Mouse (Mus musculus): ENCODE results near the gene Vasn. TPM values are rescaled to one million over a fixed set of nuclear protein-coding genes. Genes with fewer than 3 reads are reported as not detected.
"Not testable (repeated sequence)": the region's sequence is repeated elsewhere in the genome, so short reads cannot be mapped to it uniquely, and the experiment has no call there.

Vasn gene
- polyA plus RNA-seq, 1 experiment = 72.1 TPM

DNA sequence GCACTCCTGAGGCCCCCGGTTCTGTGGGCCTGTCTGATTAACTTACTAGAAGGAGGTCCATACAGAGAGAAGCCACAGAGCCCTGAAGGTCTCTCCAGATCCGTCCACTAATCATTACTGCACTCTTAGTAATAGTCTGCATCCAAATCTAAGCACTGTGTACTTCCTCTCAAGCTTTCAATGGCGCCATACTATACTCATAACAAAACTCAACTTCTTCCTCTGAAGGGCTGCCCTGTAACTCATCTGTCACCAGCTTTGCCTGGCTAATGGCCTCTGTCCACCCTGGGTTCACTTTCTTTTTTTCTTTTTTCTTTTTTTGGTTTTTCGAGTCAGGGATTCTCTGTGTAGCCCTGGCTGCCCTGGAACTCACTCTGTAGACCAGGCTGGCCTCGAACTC lies 38.3 kb downstream of the Vasn start:
- Histone ChIP-seq H3K27ac (ENCODE audit: insufficient read depth, low read length) (no peak overlapping the region), H3K4me3 (ENCODE audit: insufficient read depth, low read length) (peak overlapping the region; percentile 86), H3K4me1 (ENCODE audit: control insufficient read depth, insufficient read depth, low read length) (0 out of 2 replicates have a peak, but pooled peaks cover 5% of the 10 kb centered on the region)
- no peak for TF ChIP-seq CTCF (IDR thresholded peaks at IDR 0.05; ENCODE audit: borderline replicate concordance, insufficient read depth, low read length)
- no peak for TF ChIP-seq POLR2A (IDR thresholded peaks at IDR 0.05; ENCODE audit: low read depth, low read length)

DNA sequence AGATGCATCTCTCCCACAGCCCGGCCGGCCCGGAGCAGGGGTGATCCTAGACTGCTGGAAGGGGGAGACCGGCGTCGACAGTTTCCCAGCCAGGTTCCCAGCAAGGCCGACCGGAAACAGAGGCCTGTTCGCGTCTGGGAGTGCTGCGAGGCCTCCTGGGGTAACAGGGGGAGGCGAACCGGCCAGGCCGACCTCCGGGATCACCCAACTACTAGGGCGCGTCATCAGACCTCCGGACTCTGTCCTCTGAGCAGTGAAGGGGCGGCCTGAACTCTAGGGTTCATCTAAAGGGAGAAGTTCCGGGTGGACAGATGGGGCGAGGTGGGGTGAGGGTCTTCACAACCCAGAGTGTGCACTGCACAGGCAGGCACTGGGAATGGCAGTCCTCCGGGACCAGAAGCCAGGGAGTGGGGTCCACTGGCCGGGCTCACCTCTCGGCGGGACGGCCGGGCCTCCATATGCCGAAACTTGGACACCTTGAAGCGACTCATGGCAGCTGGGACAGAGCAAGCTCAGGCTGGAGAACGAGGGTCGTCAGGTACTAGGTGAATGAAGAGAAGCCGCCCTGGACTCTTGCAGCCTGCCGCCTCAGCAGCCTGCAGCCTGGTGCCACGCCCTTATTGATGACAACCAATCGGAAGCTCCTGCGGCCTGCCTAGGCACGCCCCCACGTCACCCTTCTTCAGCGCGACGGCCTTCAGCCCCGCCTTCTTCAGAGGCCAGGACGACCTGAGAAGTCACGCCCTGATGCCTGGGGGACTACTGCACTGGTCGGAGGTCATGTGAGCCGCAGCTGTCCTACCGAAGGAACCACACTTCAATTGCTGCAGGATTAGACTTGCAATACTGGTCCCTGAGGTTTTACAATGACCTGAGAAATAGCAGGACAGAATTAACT lies 39.6 kb downstream of the Vasn start, which contains the start of gene Coro7:
Gene Coro7, minus strand, starts transcription at position 657 of the 898 bp plus-strand sequence.
- peak within 1 kb of the TSS; percentile 86 for H3K4me3 ChIP-seq (ENCODE audit: insufficient read depth, low read length)
- no peak within 1 kb of the TSS for H3K27ac ChIP-seq (ENCODE audit: insufficient read depth, low read length)
- H3K4me1 ChIP-seq (ENCODE audit: control insufficient read depth, insufficient read depth, low read length) = 0 out of 2 replicates have a peak, but pooled peaks cover 5% of the 10 kb centered on the region
- TF ChIP-seq CTCF (IDR thresholded peaks at IDR 0.05; ENCODE audit: borderline replicate concordance, insufficient read depth, low read length) = no peak
- TF ChIP-seq POLR2A (IDR thresholded peaks at IDR 0.05; ENCODE audit: low read depth, low read length) = peak; percentile 90

- not testable (repeated sequence) for H3K27ac ChIP-seq (ENCODE audit: insufficient read depth, low read length); H3K4me3 ChIP-seq (ENCODE audit: insufficient read depth, low read length)
- peaks cover 11% of the 10 kb centered on the region for H3K4me1 ChIP-seq (ENCODE audit: control insufficient read depth, insufficient read depth, low read length)
Measured at GRCm38 (mm10) chr16:4680922-4681455, 41.2 kb downstream of the Vasn start.

DNA sequence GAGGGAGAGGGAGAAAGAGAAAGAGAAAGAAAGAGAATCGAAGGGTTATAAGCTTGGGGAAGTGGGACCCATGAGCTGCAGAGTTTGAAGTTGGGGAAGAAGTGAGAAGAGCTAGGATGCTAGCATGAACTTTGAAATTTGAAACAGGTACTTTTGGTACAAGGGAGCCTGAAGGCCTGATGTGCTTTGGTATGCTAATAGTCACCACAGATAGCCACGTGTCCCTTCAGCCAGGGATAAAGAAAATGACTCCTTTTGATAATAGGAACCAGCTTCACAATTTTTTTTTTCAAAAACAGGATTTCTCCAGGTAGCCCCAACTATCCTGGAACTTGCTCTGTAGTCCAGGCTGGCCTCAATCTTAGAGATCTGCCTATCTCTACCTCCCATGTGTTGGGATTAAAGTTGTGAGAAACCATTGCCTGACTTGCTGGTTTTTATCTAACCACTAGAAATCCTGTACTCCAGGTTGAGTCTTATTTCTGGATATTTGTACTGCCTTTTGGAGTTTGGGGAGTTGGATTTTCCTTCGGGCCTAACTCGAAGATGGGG lies 43.0 kb downstream of the Vasn start:
- peaks cover 11% of the 10 kb centered on the region for H3K4me1 ChIP-seq (ENCODE audit: control insufficient read depth, insufficient read depth, low read length)
- peak overlapping the region; percentile 98 for H3K27ac ChIP-seq (ENCODE audit: insufficient read depth, low read length)
- TF ChIP-seq POLR2A (IDR thresholded peaks at IDR 0.05; ENCODE audit: low read depth, low read length) (peak; percentile 13; the same call in 1 of the 2 replicates), CTCF (IDR thresholded peaks at IDR 0.05; ENCODE audit: borderline replicate concordance, insufficient read depth, low read length) (no peak)
- H3K4me3 ChIP-seq (ENCODE audit: insufficient read depth, low read length) = peak overlapping the region; percentile 94

- Histone ChIP-seq H3K4me3 (ENCODE audit: insufficient read depth, low read length) (peak overlapping the region; percentile 94), H3K27ac (ENCODE audit: insufficient read depth, low read length) (peak overlapping the region; percentile 98), H3K4me1 (ENCODE audit: control insufficient read depth, insufficient read depth, low read length) (peaks cover 11% of the 10 kb centered on the region)
- TF ChIP-seq CTCF (IDR thresholded peaks at IDR 0.05; ENCODE audit: borderline replicate concordance, insufficient read depth, low read length) (no peak), POLR2A (IDR thresholded peaks at IDR 0.05; ENCODE audit: low read depth, low read length) (no peak)
Measured at GRCm38 (mm10) chr16:4683193-4683580, 43.4 kb downstream of the Vasn start.

GRCm38 (mm10) chr16:4683581-4684456 lies 44.1 kb downstream of the Vasn start:
- peak overlapping the region; percentile 98 for H3K27ac ChIP-seq (ENCODE audit: insufficient read depth, low read length)

GRCm38 (mm10) chr16:4684457-4684791 lies 44.7 kb downstream of the Vasn start:
- peak overlapping the region; percentile 94 for H3K4me3 ChIP-seq (ENCODE audit: insufficient read depth, low read length)
- TF ChIP-seq CTCF (IDR thresholded peaks at IDR 0.05; ENCODE audit: borderline replicate concordance, insufficient read depth, low read length) = no peak
- H3K27ac ChIP-seq (ENCODE audit: insufficient read depth, low read length) = 0 out of 2 replicates have a peak overlapping the region, but pooled peaks have one; percentile 21
- peaks cover 11% of the 10 kb centered on the region for H3K4me1 ChIP-seq (ENCODE audit: control insufficient read depth, insufficient read depth, low read length)

More at GRCm38 (mm10) chr16:4683581-4684456, 44.1 kb downstream of the Vasn start:
- Histone ChIP-seq H3K4me1 (ENCODE audit: control insufficient read depth, insufficient read depth, low read length) (peaks cover 11% of the 10 kb centered on the region), H3K4me3 (ENCODE audit: insufficient read depth, low read length) (peak overlapping the region; percentile 94)
- TF ChIP-seq CTCF (IDR thresholded peaks at IDR 0.05; ENCODE audit: borderline replicate concordance, insufficient read depth, low read length) (no peak), POLR2A (IDR thresholded peaks at IDR 0.05; ENCODE audit: low read depth, low read length) (peak; percentile 87)

DNA sequence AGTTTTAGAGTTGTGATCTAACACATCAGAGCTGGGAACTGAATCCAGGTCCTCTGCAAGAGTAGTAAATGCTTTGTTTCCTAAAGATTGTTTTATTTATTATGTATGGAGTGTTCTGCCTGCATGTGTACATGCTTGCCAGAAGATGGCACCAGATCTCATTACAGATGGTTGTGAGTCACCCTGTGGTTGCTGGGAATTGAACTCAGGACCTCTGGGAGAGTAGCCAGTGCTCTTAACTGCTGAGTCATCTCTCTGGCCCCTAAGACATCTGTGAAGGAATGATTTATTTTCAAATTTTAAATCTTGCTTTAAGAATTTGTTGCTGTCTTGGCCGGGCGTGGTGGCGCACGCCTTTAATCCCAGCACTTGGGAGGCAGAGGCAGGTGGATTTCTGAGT lies 49.6 kb downstream of the Vasn start:
- H3K4me3 ChIP-seq (ENCODE audit: insufficient read depth, low read length); H3K27ac ChIP-seq (ENCODE audit: insufficient read depth, low read length); H3K4me1 ChIP-seq (ENCODE audit: control insufficient read depth, insufficient read depth, low read length): not testable (repeated sequence)

Other genes starting within 250 kb of the Vasn start
- 2.3 and 2.8 TPM in 2 replicates for gene Adcy9, start 219.4 kb upstream of the Vasn start, polyA plus RNA-seq (2011; ENCODE audit: insufficient read length, low read depth, missing spikeins)
- gene Srl, start 98.1 kb upstream of the Vasn start, polyA plus RNA-seq (2011; ENCODE audit: insufficient read length, low read depth, missing spikeins) = 3.9 and 5.9 TPM in 2 replicates
- 3.4 and 6.9 TPM in 2 replicates for gene Tfap4, start 80.1 kb upstream of the Vasn start, polyA plus RNA-seq (2011; ENCODE audit: insufficient read length, low read depth, missing spikeins)
- gene Glis2, start 45.2 kb upstream of the Vasn start, polyA plus RNA-seq (2011; ENCODE audit: insufficient read length, low read depth, missing spikeins) = 52.2 and 64.0 TPM in 2 replicates
- gene Pam16, start 15.0 kb upstream of the Vasn start, polyA plus RNA-seq (2011; ENCODE audit: insufficient read length, low read depth, missing spikeins) = 30.5 and 33.1 TPM in 2 replicates
- gene Dnaja3, start within 50 bp of the Vasn start, polyA plus RNA-seq (2011; ENCODE audit: insufficient read length, low read depth, missing spikeins) = 39.7 and 47.6 TPM in 2 replicates
- 17.7 and 23.3 TPM in 2 replicates for gene Coro7, start 39.8 kb downstream of the Vasn start, polyA plus RNA-seq (2011; ENCODE audit: insufficient read length, low read depth, missing spikeins)
- gene Nmral1, start 79.4 kb downstream of the Vasn start, polyA plus RNA-seq (2011; ENCODE audit: insufficient read length, low read depth, missing spikeins) = 9.7 and 14.8 TPM in 2 replicates
- 47.7 and 50.0 TPM in 2 replicates for gene Hmox2, start 86.4 kb downstream of the Vasn start, polyA plus RNA-seq (2011; ENCODE audit: insufficient read length, low read depth, missing spikeins)
- gene Cdip1, start 150.4 kb downstream of the Vasn start, polyA plus RNA-seq (2011; ENCODE audit: insufficient read length, low read depth, missing spikeins) = 30.3 and 34.1 TPM in 2 replicates
- not detected in 2 replicates for gene 4930562C15Rik, start 195.5 kb downstream of the Vasn start, polyA plus RNA-seq (2011; ENCODE audit: insufficient read length, low read depth, missing spikeins)
- gene Ubald1, start 240.4 kb downstream of the Vasn start, polyA plus RNA-seq (2011; ENCODE audit: insufficient read length, low read depth, missing spikeins) = 31.3 and 38.2 TPM in 2 replicates
- gene Mgrn1, start 246.3 kb downstream of the Vasn start, polyA plus RNA-seq (2011; ENCODE audit: insufficient read length, low read depth, missing spikeins) = 65.0 and 66.9 TPM in 2 replicates